In the genomic region with DNA sequence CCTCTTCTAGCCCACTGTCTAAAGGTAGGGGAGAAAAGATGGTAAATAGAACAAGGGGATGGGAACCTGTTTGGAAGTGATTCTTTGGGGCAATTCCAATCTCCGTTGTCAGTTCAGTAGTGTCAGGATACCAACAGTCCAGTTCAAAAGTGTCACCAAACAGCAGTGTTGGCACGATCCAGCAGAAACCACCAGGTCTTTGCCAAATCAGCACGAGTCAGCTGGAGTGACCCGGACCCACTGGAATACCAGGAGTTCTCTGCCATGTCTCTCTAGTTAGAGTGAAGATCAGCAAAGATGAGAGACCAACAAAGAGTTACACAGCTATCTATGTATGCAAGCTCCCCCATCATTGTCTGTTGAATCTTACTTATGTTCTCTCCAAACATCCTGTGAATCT, we compare ENCODE assay signal across 39 mouse cellular contexts. TPM values are rescaled to one million over a fixed set of nuclear protein-coding genes. Genes with fewer than 3 reads are reported as not detected.
"Had no signal": no experiment of that assay in that cellular context is flagged by ENCODE, and none has a peak within 500 bp of the region (broad histone marks: within the 10 kb centered on the region; RNA-seq: fewer than 3 reads in every experiment).

No protein-coding gene starts in this region.

- H3K4me1 ChIP-seq: embryonic facial prominence, embryonic 10.5 days; embryonic facial prominence, embryonic 12.5 days; embryonic facial prominence, embryonic 13.5 days; embryonic facial prominence, embryonic 15.5 days; forebrain, embryonic 10.5 days; forebrain, embryonic 12.5 days; forebrain, embryonic 13.5 days; forebrain, embryonic 15.5 days had no signal

- DNase-seq: cerebellum, adult 2 months; cerebellum, adult 8-10 months; cerebellum, adult 9-10 months; cerebellum, adult 9-11 months; cerebellum, postnatal 10 days; cerebellum, postnatal 14 days; cerebellum, postnatal 25 days; cerebellum, postnatal 36 days; embryo, embryonic 11 days; forebrain, postnatal 0 days; gastrocnemius, adult 2 months; gastrocnemius, postnatal 10 days; gastrocnemius, postnatal 14 days; gastrocnemius, postnatal 25 days; gastrocnemius, postnatal 36 days; heart, adult 18-20 months had no signal

- H3K27me3 ChIP-seq: embryonic facial prominence, embryonic 12.5 days; embryonic facial prominence, embryonic 13.5 days; embryonic facial prominence, embryonic 15.5 days; forebrain, embryonic 12.5 days; forebrain, embryonic 13.5 days; forebrain, embryonic 15.5 days had no signal

- H3K4me3 ChIP-seq: embryonic facial prominence, embryonic 10.5 days; embryonic facial prominence, embryonic 12.5 days; embryonic facial prominence, embryonic 13.5 days; embryonic facial prominence, embryonic 15.5 days; erythroblast, embryonic 14.5 days; forebrain, embryonic 10.5 days; forebrain, embryonic 12.5 days; forebrain, embryonic 13.5 days; forebrain, embryonic 15.5 days; gastrocnemius, adult 2 months had no signal

- H3K9me3 ChIP-seq: embryonic facial prominence, embryonic 10.5 days; embryonic facial prominence, embryonic 12.5 days; embryonic facial prominence, embryonic 13.5 days; embryonic facial prominence, embryonic 15.5 days; forebrain, embryonic 10.5 days; forebrain, embryonic 12.5 days; forebrain, embryonic 13.5 days; forebrain, embryonic 15.5 days had no signal

- H3K9ac ChIP-seq: embryonic facial prominence, embryonic 12.5 days; embryonic facial prominence, embryonic 13.5 days; embryonic facial prominence, embryonic 15.5 days; forebrain, embryonic 12.5 days; forebrain, embryonic 13.5 days; forebrain, embryonic 15.5 days; forebrain, postnatal 0 days had no signal

- H3K4me2 ChIP-seq: embryonic facial prominence, embryonic 12.5 days; embryonic facial prominence, embryonic 13.5 days; embryonic facial prominence, embryonic 15.5 days; forebrain, embryonic 12.5 days; forebrain, embryonic 13.5 days; forebrain, embryonic 15.5 days had no signal

- ATAC-seq: forebrain, embryonic 13.5 days; forebrain, embryonic 14.5 days; forebrain, embryonic 15.5 days; forebrain, embryonic 16.5 days; forebrain, postnatal 0 days had no signal

- H3K27ac ChIP-seq: embryonic facial prominence, embryonic 10.5 days; embryonic facial prominence, embryonic 12.5 days; embryonic facial prominence, embryonic 13.5 days; embryonic facial prominence, embryonic 15.5 days; forebrain, embryonic 10.5 days; forebrain, embryonic 12.5 days; forebrain, embryonic 13.5 days; forebrain, embryonic 15.5 days; gastrocnemius, adult 2 months had no signal

RNA-seq across cellular contexts. Expression of a gene that starts 9.1 kb away (rescaled TPM):
- total RNA-seq: common myeloid progenitor, adult 5-6 weeks; forebrain, postnatal 0 days; gastrocnemius, adult 18-20 months; gastrocnemius, adult 2 months; gastrocnemius, adult 8-10 months; gastrocnemius, postnatal 10 days; gastrocnemius, postnatal 14 days; gastrocnemius, postnatal 25 days; gastrocnemius, postnatal 36 days; gastrocnemius, postnatal 4 days; granulocyte monocyte progenitor cell, adult 5-6 weeks; heart, adult 18-20 months; heart, adult 8-10 months had no signal
- polyA plus RNA-seq: cerebellum, adult 2 months; cortical plate, adult 2 months; embryonic facial prominence, embryonic 10.5 days; embryonic facial prominence, embryonic 11.5 days; embryonic facial prominence, embryonic 13.5 days; embryonic facial prominence, embryonic 14.5 days; embryonic facial prominence, embryonic 15.5 days; erythroblast, embryonic 14.5 days; forebrain, embryonic 10.5 days; forebrain, embryonic 11.5 days; forebrain, embryonic 12.5 days; forebrain, embryonic 13.5 days; forebrain, embryonic 14.5 days; forebrain, embryonic 15.5 days; forebrain, embryonic 16.5 days; forebrain, postnatal 0 days; frontal cortex, adult 2 months; gonadal fat pad, adult 2 months had no signal

RNA-seq across cellular contexts. Expression of a gene that starts 17.0 kb away (rescaled TPM):
- polyA plus RNA-seq: erythroblast, embryonic 14.5 days had no signal

RNA-seq across cellular contexts. Expression of a gene that starts 43.0 kb away (rescaled TPM):
- total RNA-seq: common myeloid progenitor, adult 5-6 weeks; forebrain, postnatal 0 days; gastrocnemius, adult 18-20 months; gastrocnemius, adult 2 months; gastrocnemius, postnatal 10 days; gastrocnemius, postnatal 14 days; gastrocnemius, postnatal 25 days; gastrocnemius, postnatal 36 days; gastrocnemius, postnatal 4 days; granulocyte monocyte progenitor cell, adult 5-6 weeks; heart, adult 18-20 months; heart, adult 8-10 months had no signal
- polyA plus RNA-seq: cerebellum, adult 2 months; embryonic facial prominence, embryonic 11.5 days; embryonic facial prominence, embryonic 14.5 days; erythroblast, embryonic 14.5 days; forebrain, embryonic 10.5 days; forebrain, embryonic 11.5 days; forebrain, embryonic 13.5 days; forebrain, embryonic 14.5 days; forebrain, embryonic 15.5 days; forebrain, embryonic 16.5 days; forebrain, postnatal 0 days had no signal

RNA-seq across cellular contexts. Expression of a gene that starts 43.1 kb away (rescaled TPM):
- total RNA-seq: common myeloid progenitor, adult 5-6 weeks; granulocyte monocyte progenitor cell, adult 5-6 weeks had no signal
- polyA plus RNA-seq: erythroblast, embryonic 14.5 days had no signal
